Mouse (Mus musculus) CD4-positive, CD25-positive, alpha-beta regulatory T cell, adult 2 months (primary cell): Measurements from ENCODE around the gene Dtx1.
A peak's percentile ranks its signal among the peaks of the same experiment; 100 is the strongest.

Experiments
- DNase-seq: peaks from one replicate; pipeline ENCODE4 v3.0.0-alpha.2; 2012; ENCODE audit warnings: low read depth, low spot score

The Dtx1 gene

GRCm38 (mm10) chr5:120711827-120712226 lies at the start of gene Dtx1:
Gene Dtx1 (minus strand): TSS chr5:120711927.
- no peak for DNase-seq

GRCm38 (mm10) chr5:120754215-120754614 lies 42.5 kb upstream of the Dtx1 start:
- no peak for DNase-seq

GRCm38 (mm10) chr5:120752786-120753185 lies 41.1 kb upstream of the Dtx1 start:
- DNase-seq = no peak

- DNase-seq = no peak
Observed at GRCm38 (mm10) chr5:120751206-120751605, 39.5 kb upstream of the Dtx1 start.

GRCm38 (mm10) chr5:120749688-120750087 lies 38.0 kb upstream of the Dtx1 start, which contains the start of gene Oas2:
Gene Oas2 (minus strand): TSS chr5:120749853.
- peak; percentile 18 for DNase-seq

- peak; percentile 77 for DNase-seq
Observed at GRCm38 (mm10) chr5:120746451-120746850, 34.7 kb upstream of the Dtx1 start.

GRCm38 (mm10) chr5:120742125-120742524 lies 30.4 kb upstream of the Dtx1 start:
- peak; percentile 84 for DNase-seq

- DNase-seq = no peak
Observed at GRCm38 (mm10) chr5:120734380-120734990, 22.8 kb upstream of the Dtx1 start.

- no peak for DNase-seq
Observed at GRCm38 (mm10) chr5:120733696-120734095, 22.0 kb upstream of the Dtx1 start.

GRCm38 (mm10) chr5:120732740-120733139 lies 21.0 kb upstream of the Dtx1 start:
- no peak for DNase-seq

GRCm38 (mm10) chr5:120729319-120729718 lies 17.6 kb upstream of the Dtx1 start:
- no peak for DNase-seq

GRCm38 (mm10) chr5:120725811-120726455 lies 14.2 kb upstream of the Dtx1 start:
- no peak for DNase-seq

- no peak for DNase-seq
Observed at GRCm38 (mm10) chr5:120721005-120721404, 9.3 kb upstream of the Dtx1 start.

- no peak for DNase-seq
Observed at GRCm38 (mm10) chr5:120718600-120719378, 7.1 kb upstream of the Dtx1 start.

- DNase-seq = no peak
Observed at GRCm38 (mm10) chr5:120717136-120717535, 5.4 kb upstream of the Dtx1 start.

- DNase-seq = peak; percentile 92
Observed at GRCm38 (mm10) chr5:120714314-120714713, 2.6 kb upstream of the Dtx1 start.

GRCm38 (mm10) chr5:120712721-120713120 lies 994 bp upstream of the Dtx1 start:
- DNase-seq = no peak

- peak; percentile 90 for DNase-seq
Observed at GRCm38 (mm10) chr5:120711416-120711815, 311 bp downstream of the Dtx1 start.

- DNase-seq = peak; percentile 40
Observed at GRCm38 (mm10) chr5:120710826-120711248, 890 bp downstream of the Dtx1 start.

GRCm38 (mm10) chr5:120710161-120710825 lies 1.4 kb downstream of the Dtx1 start:
- no peak for DNase-seq

- no peak for DNase-seq
Observed at GRCm38 (mm10) chr5:120706976-120707375, 4.8 kb downstream of the Dtx1 start.

GRCm38 (mm10) chr5:120706541-120706940 lies 5.2 kb downstream of the Dtx1 start:
- DNase-seq = no peak
